Mouse (Mus musculus) hindbrain, embryonic 16.5 days (tissue): ENCODE measurements around the gene Vmn2r85. TPM values are rescaled to one million over a fixed set of nuclear protein-coding genes. Genes with fewer than 3 reads are reported as not detected.
"Not testable (repeated sequence)": the region's sequence is repeated elsewhere in the genome, so short reads cannot be mapped to it uniquely, and the experiment has no call there.

Source experiments
- ATAC-seq: fragments of 200-750 bp; cut with Nextera tagmentation; 2 replicates; pipeline ENCODE4 v1.8.0; 2017; ENCODE audit warnings: moderate TSS enrichment, moderate library complexity
- H3K27ac ChIP-seq: fragments of 300-500 bp; sonication (generic); 2 replicates; pipeline ENCODE4 v1.5.1; 2014; ENCODE audit warnings: low read depth, mild to moderate bottlenecking, control low read depth, low read length, moderate library complexity
- H3K27me3 ChIP-seq: fragments of 300-500 bp; sonication (generic); replicated peaks from 2 replicates; pipeline ENCODE4 v1.6.1; 2014; ENCODE audit warnings: low read length; ENCODE audit not compliant: control insufficient read depth, insufficient read depth
- H3K36me3 ChIP-seq: fragments of 300-500 bp; sonication (generic); 2 replicates; pipeline ENCODE4 v1.6.1; 2014; ENCODE audit warnings: mild to moderate bottlenecking, low read length, moderate library complexity, mixed read lengths; ENCODE audit not compliant: control insufficient read depth, insufficient read depth
- H3K4me1 ChIP-seq: fragments of 300-500 bp; sonication (generic); 2 replicates; pipeline ENCODE4 v1.6.1; 2014; ENCODE audit warnings: low read depth, low read length; ENCODE audit not compliant: control insufficient read depth, insufficient read depth
- H3K4me2 ChIP-seq: fragments of 300-500 bp; sonication (generic); 2 replicates; pipeline ENCODE4 v1.6.1; 2014; ENCODE audit warnings: mild to moderate bottlenecking, low read length, control low read depth, moderate library complexity
- H3K4me3 ChIP-seq: fragments of 300-500 bp; sonication (generic); 2 replicates; pipeline ENCODE4 v1.5.1; 2014; ENCODE audit warnings: mild to moderate bottlenecking, low read length, control low read depth, moderate library complexity
- H3K9ac ChIP-seq: fragments of 300-500 bp; sonication (generic); 2 replicates; pipeline ENCODE4 v1.6.1; 2014; ENCODE audit warnings: low read depth, mild to moderate bottlenecking, control low read depth, low read length, moderate library complexity
- H3K9me3 ChIP-seq: fragments of 300-500 bp; sonication (generic); 2 replicates; pipeline ENCODE4 v1.6.1; 2014; ENCODE audit warnings: mild to moderate bottlenecking, low read length, moderate library complexity; ENCODE audit not compliant: control insufficient read depth
- WGBS: fragments of 180-500 bp; shearing (Covaris S2); extraction: QIAGEN DNeasy Blood & Tissue Kit; methylation state at CpG from one replicate; pipeline ENCODE4 v1.1.7; 2014; 5-methylcytosine and 5-hydroxymethylcytosine counted together
- polyA plus RNA-seq: library from polyadenylated mRNA; unstranded; fragments of >200 nt; fragmentation: Nextera tagmentation; extraction: Ambion mirVana; gene quantifications from 2 replicates; pipeline ENCODE4 v1.2.1, GENCODE M21; 2015

Gene Vmn2r85
- polyA plus RNA-seq, 1 experiment from 2014 or later = 0.03 TPM

DNA sequence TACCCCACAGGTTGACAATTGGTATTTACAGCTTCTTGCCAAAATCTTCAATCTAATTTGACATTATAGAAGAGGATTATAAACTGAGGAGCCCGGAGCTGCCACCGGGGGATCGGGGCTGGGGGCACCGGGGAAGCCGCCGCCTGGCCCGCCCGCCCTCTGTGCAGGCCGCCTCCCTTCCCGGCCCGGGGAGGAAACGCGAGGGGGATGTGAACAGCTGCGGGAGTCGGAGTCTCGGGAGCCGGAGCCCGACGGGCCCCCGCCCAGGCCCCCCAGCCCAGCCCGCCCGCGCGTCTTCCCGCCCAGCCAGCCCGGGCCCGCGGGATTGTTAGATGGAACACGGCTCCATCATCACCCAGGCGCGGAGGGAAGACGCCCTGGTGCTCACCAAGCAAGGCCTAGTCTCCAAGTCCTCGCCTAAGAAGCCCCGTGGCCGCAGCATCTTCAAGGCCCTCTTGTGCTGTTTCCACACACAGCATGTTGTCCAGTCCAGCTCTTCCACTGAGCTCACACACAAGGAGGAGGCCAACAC, 17.3 kb downstream of the Vmn2r85 start:
- not testable (repeated sequence) for H3K4me3 ChIP-seq, H3K27ac ChIP-seq, H3K9ac ChIP-seq, H3K27me3 ChIP-seq, H3K4me1 ChIP-seq, H3K4me2 ChIP-seq, ATAC-seq, H3K36me3 ChIP-seq, H3K9me3 ChIP-seq
- 78% methylated on average over 19 of the region's 35 CpGs for WGBS

GRCm38 (mm10) chr10:130394232-130394631, 35.3 kb downstream of the Vmn2r85 start, which contains the start of gene Vmn2r84:
Vmn2r84 (minus strand) TSS chr10:130394332.
- Histone ChIP-seq H3K36me3 (no peaks in the 10 kb centered on the region), H3K4me1 (no peaks in the 10 kb centered on the region), H3K9me3 (no peaks in the 10 kb centered on the region), H3K27me3 (no peaks in the 10 kb centered on the region), H3K9ac (no peak within 1 kb of the TSS), H3K4me2 (no peak within 1 kb of the TSS), H3K27ac (no peak within 1 kb of the TSS), H3K4me3 (no peak within 1 kb of the TSS)
- ATAC-seq = no peak

DNA sequence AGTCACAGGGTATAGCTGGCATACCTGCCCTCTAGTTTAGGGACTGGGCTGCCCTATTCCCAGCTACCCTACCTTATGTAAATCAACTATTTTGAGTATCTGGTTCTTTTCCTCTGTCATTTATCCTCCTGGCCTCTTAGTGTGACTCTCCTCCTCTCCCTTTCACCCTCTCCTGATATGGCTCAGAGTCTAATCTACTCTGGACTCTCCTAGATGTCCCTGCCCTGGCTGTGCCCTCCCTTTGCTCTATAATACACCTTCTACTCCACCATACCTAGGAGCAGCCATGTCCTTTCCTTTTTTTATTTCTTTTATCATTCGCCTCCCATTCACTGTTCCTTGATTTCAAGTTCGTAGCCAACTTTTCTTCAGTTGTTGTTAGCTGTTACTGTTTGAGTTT, 54.4 kb downstream of the Vmn2r85 start:
- H3K4me2 ChIP-seq = no peak overlapping the region
- no peak for ATAC-seq
- H3K27ac ChIP-seq = no peak overlapping the region
- no peaks in the 10 kb centered on the region for H3K27me3 ChIP-seq
- H3K36me3 ChIP-seq = no peaks in the 10 kb centered on the region
- no peaks in the 10 kb centered on the region for H3K9me3 ChIP-seq
- H3K4me1 ChIP-seq = no peaks in the 10 kb centered on the region
- H3K9ac ChIP-seq = no peak overlapping the region
- WGBS = 89% methylated on average over 2 of the region's 2 CpGs
- H3K4me3 ChIP-seq = no peak overlapping the region

DNA sequence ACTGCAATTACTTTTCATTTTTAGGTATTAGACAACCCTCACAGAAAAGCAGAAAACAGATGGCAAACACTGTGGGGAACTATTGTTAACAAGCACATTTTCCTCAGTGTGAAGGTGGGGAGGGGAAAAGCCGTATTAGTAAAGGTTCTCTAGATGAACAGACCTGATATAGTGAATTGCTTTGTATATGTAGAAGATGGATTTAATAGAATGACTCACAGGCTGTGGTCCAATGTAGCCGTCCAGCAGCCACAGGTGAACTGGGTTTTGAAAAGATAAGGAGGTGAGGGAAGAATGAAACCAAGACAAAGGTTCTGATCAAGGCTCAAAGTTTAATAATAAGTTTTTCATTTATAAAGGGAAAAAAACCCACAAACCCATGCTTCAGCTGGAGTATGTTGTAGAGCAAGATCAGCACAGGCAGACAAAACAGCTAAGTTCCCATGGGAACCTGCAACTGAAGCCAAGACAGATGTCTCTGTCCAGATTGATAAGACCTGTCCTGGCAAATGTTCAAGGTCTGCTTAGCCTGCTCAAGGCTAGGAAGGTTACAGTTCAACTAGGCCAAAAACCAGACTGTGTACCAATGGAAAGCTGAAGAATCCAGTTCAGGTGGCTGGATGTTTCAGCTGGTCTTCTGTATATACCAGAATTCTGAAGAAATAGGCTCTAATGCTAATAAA, 56.9 kb downstream of the Vmn2r85 start:
- H3K4me3 ChIP-seq = no peak overlapping the region
- no peaks in the 10 kb centered on the region for H3K9me3 ChIP-seq
- H3K36me3 ChIP-seq = no peaks in the 10 kb centered on the region
- no peak for ATAC-seq
- H3K4me2 ChIP-seq = no peak overlapping the region
- no peak overlapping the region for H3K9ac ChIP-seq
- H3K27ac ChIP-seq = no peak overlapping the region
- H3K4me1 ChIP-seq = no peaks in the 10 kb centered on the region
- no peaks in the 10 kb centered on the region for H3K27me3 ChIP-seq
- 86% methylated on average over 2 of the region's 2 CpGs for WGBS

DNA sequence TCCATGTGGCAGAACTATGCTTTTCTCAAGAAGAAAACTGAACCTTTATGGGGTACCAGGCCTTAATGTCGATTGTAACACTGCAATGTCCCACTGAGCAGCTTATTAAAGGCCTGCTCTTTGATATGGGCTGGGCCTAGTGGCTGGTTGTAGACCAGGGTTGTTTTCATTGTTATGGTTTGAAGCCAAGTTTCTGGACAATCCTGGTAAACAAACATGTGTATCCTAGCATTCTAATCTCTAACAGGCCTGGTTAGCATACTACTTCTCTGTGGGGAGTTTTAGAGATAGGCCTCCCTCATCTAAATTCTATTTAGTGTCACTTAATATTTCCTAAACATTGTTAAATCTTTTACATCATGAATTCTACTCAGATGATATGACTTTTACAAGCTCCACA, 57.9 kb downstream of the Vmn2r85 start:
- ATAC-seq = no peak
- WGBS = 41% methylated on average over 1 of the region's 1 CpGs

DNA sequence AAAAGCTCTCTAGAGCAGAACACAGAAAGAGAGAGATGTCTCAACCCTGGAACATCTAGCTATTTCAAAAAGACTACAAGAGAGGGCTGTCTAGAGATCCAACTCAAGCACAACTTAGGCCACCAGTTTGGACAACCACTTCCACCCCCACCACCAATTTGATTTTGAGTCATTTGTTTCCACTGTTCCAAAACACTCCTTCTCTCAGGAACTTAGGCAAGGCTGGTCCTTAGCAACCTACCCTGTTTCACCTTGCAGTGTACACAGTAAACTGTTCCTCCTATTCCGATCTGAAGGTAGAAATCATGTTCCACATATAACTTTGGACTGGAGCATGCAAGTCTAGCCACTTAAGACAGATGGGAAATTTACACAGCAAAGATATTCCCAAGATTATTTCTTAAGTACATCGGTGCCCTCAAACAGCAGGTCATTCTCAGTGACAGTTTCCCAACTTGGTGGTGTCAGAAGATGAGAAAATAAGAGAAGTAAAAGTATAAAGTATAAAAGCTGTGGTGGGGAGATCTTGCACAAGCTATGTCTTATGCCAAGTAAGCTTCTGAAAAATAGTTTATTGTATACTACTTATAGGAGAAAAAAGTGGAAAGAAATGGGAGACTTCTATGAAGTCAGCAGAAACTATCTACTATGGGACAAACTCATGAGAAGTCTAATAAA, 59.4 kb downstream of the Vmn2r85 start:
- Histone ChIP-seq H3K4me3 (no peak overlapping the region), H3K4me2 (no peak overlapping the region), H3K9ac (no peak overlapping the region), H3K36me3 (no peaks in the 10 kb centered on the region), H3K27me3 (no peaks in the 10 kb centered on the region), H3K9me3 (no peaks in the 10 kb centered on the region), H3K4me1 (no peaks in the 10 kb centered on the region), H3K27ac (no peak overlapping the region)
- ATAC-seq = no peak
- 88% methylated on average over 2 of the region's 2 CpGs for WGBS

More for the DNA sequence above, 57.9 kb downstream of the Vmn2r85 start:
- Histone ChIP-seq H3K4me1 (no peaks in the 10 kb centered on the region), H3K27ac (no peak overlapping the region), H3K9ac (no peak overlapping the region), H3K9me3 (no peaks in the 10 kb centered on the region), H3K36me3 (no peaks in the 10 kb centered on the region), H3K27me3 (no peaks in the 10 kb centered on the region), H3K4me2 (no peak overlapping the region), H3K4me3 (no peak overlapping the region)

- H3K4me2 ChIP-seq = no peak overlapping the region
- no peaks in the 10 kb centered on the region for H3K27me3 ChIP-seq
- ATAC-seq = no peak
- no peaks in the 10 kb centered on the region for H3K36me3 ChIP-seq
- H3K9me3 ChIP-seq = no peaks in the 10 kb centered on the region
- H3K4me3 ChIP-seq = no peak overlapping the region
- no peak overlapping the region for H3K9ac ChIP-seq
- H3K4me1 ChIP-seq = no peaks in the 10 kb centered on the region
- H3K27ac ChIP-seq = no peak overlapping the region
These were observed 61.1 kb downstream of the Vmn2r85 start for GRCm38 (mm10) chr10:130368384-130368783.

DNA sequence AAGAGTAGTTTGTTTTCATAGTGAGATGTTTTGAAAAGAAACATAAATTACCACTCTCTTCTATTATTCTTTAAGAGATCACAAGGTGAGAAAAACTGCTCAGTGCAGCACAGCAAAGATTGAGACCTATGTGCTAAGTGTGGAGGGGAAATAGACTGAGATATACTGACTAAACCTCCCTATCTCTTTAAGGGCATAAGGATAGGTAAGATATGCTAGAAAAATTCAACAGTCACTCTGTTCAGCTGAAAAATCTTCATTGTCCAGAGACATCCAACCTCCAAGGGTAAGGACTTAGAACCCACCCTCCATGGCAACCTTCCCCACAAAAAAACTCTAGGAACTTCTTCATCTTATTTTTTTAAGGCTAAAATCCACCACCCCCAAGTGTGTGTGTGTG, 64.7 kb downstream of the Vmn2r85 start:
- Histone ChIP-seq H3K36me3 (no peaks in the 10 kb centered on the region), H3K4me3 (no peak overlapping the region), H3K9ac (no peak overlapping the region), H3K4me2 (no peak overlapping the region), H3K9me3 (no peaks in the 10 kb centered on the region), H3K27ac (no peak overlapping the region), H3K27me3 (no peaks in the 10 kb centered on the region), H3K4me1 (no peaks in the 10 kb centered on the region)
- no peak for ATAC-seq
